Mouse (Mus musculus) bone marrow macrophage, adult 2 months (primary cell): ENCODE data around the gene Abcg4.

Source experiments
- CTCF ChIP-seq: IDR thresholded peaks from 2 replicates; pipeline ENCODE4 v1.5.1; 2012; ENCODE audit warnings: low read depth, mild to moderate bottlenecking, low read length, moderate library complexity
- POLR2A ChIP-seq: IDR thresholded peaks from 2 replicates; pipeline ENCODE4 v1.6.1; 2012; ENCODE audit warnings: mild to moderate bottlenecking, low read depth, low read length, borderline replicate concordance

- TF ChIP-seq CTCF (no peak), POLR2A (no peak)
These were observed 49.2 kb upstream of the Abcg4 start for GRCm38 (mm10) chr9:44337436-44338169.
